Mouse (Mus musculus) midbrain, postnatal 0 days (tissue): ENCODE data around the gene Wscd2. TPM values are rescaled to one million over a fixed set of nuclear protein-coding genes. Genes with fewer than 3 reads are reported as not detected.
"Not testable (repeated sequence)": the region's sequence is repeated elsewhere in the genome, so short reads cannot be mapped to it uniquely, and the experiment has no call there.

Experiments used
- ATAC-seq: fragments of 200-750 bp; cut with Nextera tagmentation; 2 replicates; pipeline ENCODE4 v1.8.0; 2017; ENCODE audit warnings: moderate number of reproducible peaks, mild to moderate bottlenecking, moderate TSS enrichment, moderate library complexity; ENCODE audit not compliant: low FRiP score
- DNase-seq: peaks from one replicate; pipeline ENCODE4 v3.0.0-alpha.2; 2015; ENCODE audit warnings: low spot score
- H3K27ac ChIP-seq: fragments of 300-500 bp; sonication (generic); 2 replicates; pipeline ENCODE4 v1.5.1; 2014; ENCODE audit warnings: low read depth, mild to moderate bottlenecking, low read length, mixed read lengths
- H3K27me3 ChIP-seq: fragments of 300-500 bp; sonication (generic); 2 replicates; pipeline ENCODE4 v1.6.1; 2014; ENCODE audit warnings: low read length, control low read depth, mixed read lengths; ENCODE audit not compliant: insufficient read depth
- H3K36me3 ChIP-seq: fragments of 300-500 bp; sonication (generic); 2 replicates; pipeline ENCODE4 v1.6.1; 2014; ENCODE audit warnings: low read length, control low read depth, mixed read lengths; ENCODE audit not compliant: insufficient read depth
- H3K4me1 ChIP-seq: fragments of 300-500 bp; sonication (generic); 2 replicates; pipeline ENCODE4 v1.6.1; 2014; ENCODE audit warnings: mild to moderate bottlenecking, control low read depth, antibody characterized with exemption, low read length, mixed read lengths; ENCODE audit not compliant: insufficient read depth
- H3K4me2 ChIP-seq: fragments of 300-500 bp; sonication (generic); 2 replicates; pipeline ENCODE4 v1.6.1; 2014; ENCODE audit warnings: low read depth, mild to moderate bottlenecking, low read length, mixed read lengths; ENCODE audit not compliant: poor library complexity, severe bottlenecking
- H3K4me3 ChIP-seq: fragments of 300-500 bp; sonication (generic); 2 replicates; pipeline ENCODE4 v1.5.1; 2014; ENCODE audit warnings: low read depth, mild to moderate bottlenecking, low read length, moderate library complexity
- H3K9ac ChIP-seq: fragments of 300-500 bp; sonication (generic); replicated peaks from 2 replicates; pipeline ENCODE4 v1.6.1; 2014; ENCODE audit warnings: mild to moderate bottlenecking, low read length, moderate library complexity, mixed read lengths; ENCODE audit not compliant: poor library complexity, severe bottlenecking
- H3K9me3 ChIP-seq: fragments of 300-500 bp; sonication (generic); 2 replicates; pipeline ENCODE4 v1.6.1; 2016; ENCODE audit warnings: low read length, control low read depth
- CTCF ChIP-seq: IDR thresholded peaks from 2 replicates; pipeline ENCODE4 v1.5.1; 2016; ENCODE audit warnings: antibody characterized with exemption, mild to moderate bottlenecking
- WGBS: fragments of 180-500 bp; shearing (Covaris S2); extraction: QIAGEN DNeasy Blood & Tissue Kit; methylation state at CpG from one replicate; pipeline ENCODE4 v1.1.7; 2014; 5-methylcytosine and 5-hydroxymethylcytosine counted together
- polyA plus RNA-seq: library from polyadenylated mRNA; unstranded; fragments of >200 nt; fragmentation: Nextera tagmentation; extraction: Ambion mirVana; gene quantifications from 2 replicates; pipeline ENCODE4 v1.2.1, GENCODE M21; 2015
- total RNA-seq: library from RNA; depleted of rRNA; stranded (reverse); fragments of >200 nt; gene quantifications from 2 replicates; pipeline ENCODE4 v1.2.3, GENCODE M21; 2014

The Wscd2 gene
- total and polyA plus RNA-seq, 2 experiments from 2014 or later = 13.2 to 28.8 TPM

GRCm38 (mm10) chr5:113580248-113580647 lies 90.1 kb downstream of the Wscd2 start:
- Histone ChIP-seq H3K4me1 (no peaks in the 10 kb centered on the region; the same call in 1 of the 2 replicates), H3K4me3 (no peak overlapping the region), H3K4me2 (no peak overlapping the region), H3K36me3 (no peaks in the 10 kb centered on the region), H3K27me3 (no peaks in the 10 kb centered on the region), H3K9me3 (no peaks in the 10 kb centered on the region), H3K9ac (no peak overlapping the region), H3K27ac (no peak overlapping the region)
- ATAC-seq (no peak), DNase-seq (peak; percentile 74)
- TF ChIP-seq CTCF = peak; percentile 83
- 43% methylated on average over 8 of the region's 8 CpGs for WGBS

GRCm38 (mm10) chr5:113580801-113581200 lies 90.7 kb downstream of the Wscd2 start:
- Histone ChIP-seq H3K27ac (no peak overlapping the region), H3K9me3 (no peaks in the 10 kb centered on the region), H3K4me1 (no peaks in the 10 kb centered on the region; the same call in 1 of the 2 replicates), H3K4me2 (no peak overlapping the region), H3K4me3 (no peak overlapping the region), H3K27me3 (no peaks in the 10 kb centered on the region), H3K9ac (no peak overlapping the region), H3K36me3 (no peaks in the 10 kb centered on the region)
- DNase-seq (no peak), ATAC-seq (no peak)
- whole genome bisulfite sequencing = 64% methylated on average over 9 of the region's 9 CpGs
- TF ChIP-seq CTCF = no peak

GRCm38 (mm10) chr5:113583424-113584162 lies 93.5 kb downstream of the Wscd2 start:
- Histone ChIP-seq H3K4me1 (no peaks in the 10 kb centered on the region; the same call in 1 of the 2 replicates), H3K4me3 (no peak overlapping the region), H3K9me3 (no peaks in the 10 kb centered on the region), H3K27ac (no peak overlapping the region), H3K4me2 (no peak overlapping the region), H3K9ac (no peak overlapping the region), H3K36me3 (peaks cover 4% of the 10 kb centered on the region; the same call in 1 of the 2 replicates), H3K27me3 (no peaks in the 10 kb centered on the region)
- WGBS = 79% methylated on average over 5 of the region's 5 CpGs
- DNase-seq (no peak), ATAC-seq (no peak)
- no peak for TF ChIP-seq CTCF

GRCm38 (mm10) chr5:113584439-113584838 lies 94.3 kb downstream of the Wscd2 start:
- no peak overlapping the region for H3K4me2 ChIP-seq
- no peak overlapping the region for H3K4me3 ChIP-seq
- no peaks in the 10 kb centered on the region for H3K9me3 ChIP-seq
- no peak overlapping the region for H3K9ac ChIP-seq
- DNase-seq = no peak
- no peaks in the 10 kb centered on the region; the same call in 1 of the 2 replicates for H3K4me1 ChIP-seq
- no peaks in the 10 kb centered on the region for H3K27me3 ChIP-seq
- ATAC-seq = no peak
- H3K36me3 ChIP-seq = peaks cover 4% of the 10 kb centered on the region; the same call in 1 of the 2 replicates
- TF ChIP-seq CTCF = no peak
- no peak overlapping the region for H3K27ac ChIP-seq
- 60% methylated on average over 6 of the region's 6 CpGs for WGBS

GRCm38 (mm10) chr5:113585619-113586457 lies 95.7 kb downstream of the Wscd2 start:
- WGBS = 81% methylated on average over 17 of the region's 17 CpGs
- not testable (repeated sequence) for H3K9ac ChIP-seq, H3K9me3 ChIP-seq, ATAC-seq, H3K4me1 ChIP-seq, DNase-seq, H3K4me3 ChIP-seq, H3K36me3 ChIP-seq, H3K4me2 ChIP-seq, H3K27me3 ChIP-seq, H3K27ac ChIP-seq

- TF ChIP-seq CTCF = peak; percentile 52
- not testable (repeated sequence) for ATAC-seq
Measured at GRCm38 (mm10) chr5:113586458-113586849, 96.3 kb downstream of the Wscd2 start.

More at GRCm38 (mm10) chr5:113586458-113586849, 96.3 kb downstream of the Wscd2 start:
- not testable (repeated sequence) for H3K4me1 ChIP-seq, H3K9me3 ChIP-seq, H3K4me3 ChIP-seq, H3K27ac ChIP-seq, H3K9ac ChIP-seq, H3K27me3 ChIP-seq, H3K36me3 ChIP-seq, H3K4me2 ChIP-seq, DNase-seq
- 45% methylated on average over 5 of the region's 5 CpGs for WGBS
